Mouse (Mus musculus) E14TG2a.4 (cell line): ENCODE measurements around the gene Srrm1.

Experiments
- H3K27me3 ChIP-seq: 2 replicates; pipeline ENCODE4 v1.6.1; 2014; ENCODE audit warnings: low read length, control low read depth; ENCODE audit not compliant: insufficient read depth
- H3K36me3 ChIP-seq: 2 replicates; pipeline ENCODE4 v1.6.1; 2014; ENCODE audit warnings: low read length, control low read depth; ENCODE audit not compliant: insufficient read depth
- H3K4me1 ChIP-seq: replicated peaks from 2 replicates; pipeline ENCODE4 v1.6.1; 2014; ENCODE audit warnings: low read depth, low read length, control low read depth
- H3K4me3 ChIP-seq: replicated peaks from 2 replicates; pipeline ENCODE4 v1.5.1; 2014; ENCODE audit warnings: mild to moderate bottlenecking, low read length
- H3K9me3 ChIP-seq: 2 replicates; pipeline ENCODE4 v1.6.1; 2014; ENCODE audit warnings: low read length, control low read depth
- CTCF ChIP-seq: conservative IDR thresholded peaks from 2 replicates; pipeline ENCODE4 v1.5.1; 2014; ENCODE audit warnings: low read length
- NANOG ChIP-seq: IDR thresholded peaks from 2 replicates; pipeline ENCODE4 v1.6.1; 2014; ENCODE audit warnings: borderline replicate concordance, low read length, mixed read lengths
- POU5F1 ChIP-seq: IDR thresholded peaks from 2 replicates; pipeline ENCODE4 v1.6.1; 2014; ENCODE audit warnings: low read length, borderline replicate concordance

Srrm1 gene

GRCm38 (mm10) chr4:135391014-135391413, 37.9 kb upstream of the Srrm1 start:
- no peak overlapping the region for H3K4me3 ChIP-seq
- no peaks in the 10 kb centered on the region for H3K36me3 ChIP-seq
- peaks cover 7% of the 10 kb centered on the region for H3K9me3 ChIP-seq
- H3K4me1 ChIP-seq: peaks cover 45% of the 10 kb centered on the region
- H3K27me3 ChIP-seq: no peaks in the 10 kb centered on the region
- TF ChIP-seq CTCF (no peak), POU5F1 (no peak), NANOG (no peak)

- no peaks in the 10 kb centered on the region for H3K9me3 ChIP-seq
- H3K36me3 ChIP-seq: no peaks in the 10 kb centered on the region
- H3K27me3 ChIP-seq: 0 out of 2 replicates have a peak, but pooled peaks cover 3% of the 10 kb centered on the region
- peaks cover 59% of the 10 kb centered on the region for H3K4me1 ChIP-seq
- H3K4me3 ChIP-seq: peak overlapping the region; percentile 48
- no peak for TF ChIP-seq NANOG
- no peak for TF ChIP-seq POU5F1
- TF ChIP-seq CTCF: no peak
These were observed 32.5 kb upstream of the Srrm1 start for GRCm38 (mm10) chr4:135385614-135386013.

- 0 out of 2 replicates have a peak, but pooled peaks cover 3% of the 10 kb centered on the region for H3K27me3 ChIP-seq
- no peak for TF ChIP-seq POU5F1
- no peak for TF ChIP-seq NANOG
- peak; percentile 43 for TF ChIP-seq CTCF
- no peaks in the 10 kb centered on the region for H3K9me3 ChIP-seq
These were observed 29.2 kb upstream of the Srrm1 start for GRCm38 (mm10) chr4:135382316-135382715.

GRCm38 (mm10) chr4:135381355-135381754, 28.2 kb upstream of the Srrm1 start:
- H3K36me3 ChIP-seq: no peaks in the 10 kb centered on the region
- H3K4me3 ChIP-seq: 0 out of 2 replicates have a peak overlapping the region, but pooled peaks have one; percentile 13
- no peaks in the 10 kb centered on the region for H3K9me3 ChIP-seq
- no peak for TF ChIP-seq NANOG
- peak; percentile 42 for TF ChIP-seq CTCF
- H3K27me3 ChIP-seq: 0 out of 2 replicates have a peak, but pooled peaks cover 3% of the 10 kb centered on the region
- H3K4me1 ChIP-seq: peaks cover 47% of the 10 kb centered on the region

More at GRCm38 (mm10) chr4:135382316-135382715, 29.2 kb upstream of the Srrm1 start:
- Histone ChIP-seq H3K4me3 (no peak overlapping the region), H3K4me1 (peaks cover 48% of the 10 kb centered on the region), H3K36me3 (no peaks in the 10 kb centered on the region)

- no peak for TF ChIP-seq NANOG
- no peak for TF ChIP-seq CTCF
- TF ChIP-seq POU5F1: no peak
- Histone ChIP-seq H3K4me3 (no peak overlapping the region), H3K27me3 (no peaks in the 10 kb centered on the region), H3K4me1 (peaks cover 16% of the 10 kb centered on the region), H3K36me3 (no peaks in the 10 kb centered on the region), H3K9me3 (no peaks in the 10 kb centered on the region)
These were observed 24.1 kb upstream of the Srrm1 start for GRCm38 (mm10) chr4:135377241-135377640.

- peaks cover 3% of the 10 kb centered on the region; the same call in 1 of the 2 replicates for H3K4me1 ChIP-seq
- no peaks in the 10 kb centered on the region for H3K9me3 ChIP-seq
- no peaks in the 10 kb centered on the region for H3K27me3 ChIP-seq
- no peaks in the 10 kb centered on the region for H3K36me3 ChIP-seq
- TF ChIP-seq CTCF: peak; percentile 61
- TF ChIP-seq NANOG: no peak
- no peak for TF ChIP-seq POU5F1
- no peak overlapping the region for H3K4me3 ChIP-seq
These were observed 22.3 kb upstream of the Srrm1 start for GRCm38 (mm10) chr4:135375444-135375843.

GRCm38 (mm10) chr4:135373299-135373698, 20.2 kb upstream of the Srrm1 start:
- Histone ChIP-seq H3K27me3 (no peaks in the 10 kb centered on the region), H3K4me3 (no peak overlapping the region)

GRCm38 (mm10) chr4:135370372-135370771, 17.3 kb upstream of the Srrm1 start:
- Histone ChIP-seq H3K27me3 (no peaks in the 10 kb centered on the region), H3K9me3 (peaks cover 40% of the 10 kb centered on the region), H3K4me3 (no peak overlapping the region), H3K36me3 (0 out of 2 replicates have a peak, but pooled peaks cover 2% of the 10 kb centered on the region), H3K4me1 (no peaks in the 10 kb centered on the region)
- no peak for TF ChIP-seq CTCF
- TF ChIP-seq NANOG: no peak
- TF ChIP-seq POU5F1: no peak

More at GRCm38 (mm10) chr4:135373299-135373698, 20.2 kb upstream of the Srrm1 start:
- H3K36me3 ChIP-seq: no peaks in the 10 kb centered on the region
- peak; percentile 79 for TF ChIP-seq CTCF
- no peak for TF ChIP-seq NANOG
- no peak for TF ChIP-seq POU5F1
- peaks cover 12% of the 10 kb centered on the region for H3K9me3 ChIP-seq
- no peaks in the 10 kb centered on the region for H3K4me1 ChIP-seq

GRCm38 (mm10) chr4:135362828-135363227, 9.7 kb upstream of the Srrm1 start:
- H3K4me1 ChIP-seq: peaks cover 20% of the 10 kb centered on the region
- H3K4me3 ChIP-seq: no peak overlapping the region
- no peaks in the 10 kb centered on the region for H3K27me3 ChIP-seq
- peaks cover 27% of the 10 kb centered on the region for H3K9me3 ChIP-seq
- H3K36me3 ChIP-seq: 0 out of 2 replicates have a peak, but pooled peaks cover under 1% of the 10 kb centered on the region
- TF ChIP-seq NANOG (no peak), CTCF (no peak), POU5F1 (no peak)

GRCm38 (mm10) chr4:135361722-135362121, 8.6 kb upstream of the Srrm1 start:
- no peaks in the 10 kb centered on the region for H3K36me3 ChIP-seq
- H3K4me1 ChIP-seq: peaks cover 20% of the 10 kb centered on the region
- H3K4me3 ChIP-seq: no peak overlapping the region
- no peak for TF ChIP-seq POU5F1
- no peak for TF ChIP-seq NANOG
- no peak for TF ChIP-seq CTCF
- H3K9me3 ChIP-seq: peaks cover 18% of the 10 kb centered on the region
- no peaks in the 10 kb centered on the region for H3K27me3 ChIP-seq
